Mouse (Mus musculus) cerebellum, adult (tissue): Measurements from ENCODE around the gene Gm17334.
"Not testable (repeated sequence)": the region's sequence is repeated elsewhere in the genome, so short reads cannot be mapped to it uniquely, and the experiment has no call there.

Source experiments
- ATAC-seq: cut with Nextera tagmentation; 2 replicates; pipeline ENCODE4 v1.9.2; 2017; ENCODE audit warnings: mild to moderate bottlenecking, moderate library complexity, mixed read lengths; ENCODE audit not compliant: insufficient number of reproducible peaks, low FRiP score, low TSS enrichment

Gene Gm17334

DNA sequence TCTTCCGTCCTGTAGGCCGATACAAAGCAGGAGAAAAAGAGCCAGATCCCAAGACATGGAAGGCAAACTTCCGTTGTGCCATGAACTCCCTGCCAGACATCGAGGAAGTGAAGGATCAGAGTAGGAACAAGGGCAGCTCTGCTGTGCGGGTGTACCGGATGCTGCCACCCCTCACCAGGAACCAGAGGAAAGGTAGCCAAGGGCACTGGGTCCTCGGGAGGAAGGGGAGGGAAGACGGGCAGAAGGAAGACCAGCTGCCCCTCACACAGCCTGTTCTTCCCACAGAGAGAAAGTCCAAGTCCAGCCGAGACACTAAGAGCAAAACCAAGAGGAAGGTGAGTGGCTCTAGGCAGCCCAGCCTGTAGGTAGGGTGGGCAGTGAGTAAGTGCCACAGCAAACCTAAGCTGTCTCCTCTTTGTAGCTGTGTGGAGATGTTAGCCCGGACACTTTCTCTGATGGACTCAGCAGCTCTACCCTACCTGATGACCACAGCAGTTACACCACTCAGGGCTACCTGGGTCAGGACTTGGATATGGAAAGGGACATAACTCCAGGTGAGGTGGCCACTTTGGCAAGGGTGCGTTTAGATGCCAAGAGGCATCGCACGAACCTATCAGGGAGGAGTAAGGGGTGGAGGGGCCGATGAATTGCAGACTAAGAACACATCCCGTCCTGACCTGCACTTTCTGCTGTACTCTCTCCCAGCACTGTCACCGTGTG, 814 bp upstream of the Gm17334 start:
- no peak for ATAC-seq

DNA sequence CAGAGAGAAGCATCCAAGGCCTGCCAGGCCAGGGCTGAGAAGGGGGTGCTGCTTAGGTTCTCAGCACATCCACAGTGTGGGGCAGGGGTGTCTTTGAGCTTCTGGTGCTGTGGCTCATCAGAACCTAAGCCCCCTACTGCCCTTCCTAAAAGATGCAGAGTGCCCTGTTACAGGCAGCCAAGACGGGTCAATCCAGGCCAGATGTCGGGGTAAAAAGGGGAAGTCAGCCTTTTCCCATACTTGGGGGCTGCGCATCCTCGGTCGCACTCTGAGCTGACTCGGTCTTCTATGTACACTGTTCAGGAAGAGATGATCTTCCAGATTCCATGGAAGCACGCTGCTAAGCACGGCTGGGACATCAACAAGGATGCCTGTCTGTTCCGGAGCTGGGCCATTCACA, 451 bp downstream of the Gm17334 start:
- no peak for ATAC-seq

DNA sequence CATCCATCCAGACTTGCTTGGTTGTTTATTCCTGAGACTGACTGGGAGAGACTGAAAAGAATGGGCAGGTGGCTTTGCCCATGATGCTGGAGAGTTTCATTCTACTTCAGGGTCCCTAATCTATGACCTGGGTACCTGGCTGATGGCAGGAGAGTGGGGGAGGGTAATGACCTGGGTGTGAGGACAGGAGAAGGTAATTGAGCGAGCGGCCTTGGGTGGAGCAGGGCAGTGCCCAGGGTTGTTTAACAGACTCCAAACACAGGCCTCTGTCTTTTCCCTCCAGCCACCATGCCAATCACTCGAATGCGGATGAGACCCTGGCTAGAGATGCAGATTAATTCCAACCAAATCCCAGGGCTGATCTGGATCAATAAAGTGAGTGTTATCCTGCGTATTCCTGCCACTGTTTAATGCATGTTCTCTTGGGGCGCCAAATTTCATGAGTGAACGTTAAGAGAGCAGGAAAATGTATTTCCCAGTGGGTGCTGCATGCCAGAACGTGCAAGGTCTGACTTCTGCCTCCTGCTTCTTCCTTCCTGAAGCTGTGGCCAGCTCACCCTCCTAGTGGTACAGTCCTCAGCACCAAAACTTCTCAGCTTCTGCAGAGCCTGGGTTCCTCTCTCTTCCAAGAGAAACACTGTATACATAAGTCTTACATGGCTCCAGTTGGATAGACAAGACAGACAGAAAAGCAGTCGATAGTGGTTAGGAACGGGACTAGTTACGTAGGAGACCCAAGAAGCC, 1.8 kb downstream of the Gm17334 start:
- ATAC-seq: no peak

DNA sequence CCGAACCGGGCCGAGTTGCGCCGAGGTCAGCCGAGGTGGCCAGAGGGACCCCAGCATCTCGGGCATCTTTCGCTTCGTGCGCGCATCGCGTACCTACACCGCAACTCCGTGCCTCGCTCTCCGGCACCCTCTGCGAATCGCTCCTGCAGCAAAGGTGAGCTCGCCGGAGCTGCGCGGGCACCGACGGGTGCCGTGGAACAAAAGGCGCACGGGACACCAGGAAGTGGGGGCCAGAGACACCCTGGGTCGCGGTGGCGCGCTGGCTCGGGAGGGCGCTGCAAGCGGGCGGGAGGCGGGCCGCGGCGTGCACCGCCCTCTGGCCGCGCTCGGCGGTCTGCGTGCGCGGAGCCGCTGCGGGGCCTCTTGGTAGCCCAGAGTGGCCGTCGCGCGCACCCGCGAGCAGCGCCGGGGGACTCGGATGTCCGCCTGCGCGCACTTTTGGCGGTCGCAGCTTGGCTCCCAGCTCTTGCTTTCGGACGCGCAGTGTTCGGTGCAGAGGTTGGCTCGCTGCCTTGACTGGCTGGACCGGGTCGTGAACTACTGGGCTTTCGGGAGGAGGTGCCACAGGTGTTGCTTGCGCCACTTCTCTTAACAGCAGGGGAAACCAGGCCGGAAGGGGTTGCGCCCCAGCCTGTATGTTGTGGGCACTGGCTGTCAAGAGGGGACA, 2.7 kb downstream of the Gm17334 start:
- ATAC-seq: 0 out of 2 replicates have a peak, but pooled peaks have one; percentile 20

DNA sequence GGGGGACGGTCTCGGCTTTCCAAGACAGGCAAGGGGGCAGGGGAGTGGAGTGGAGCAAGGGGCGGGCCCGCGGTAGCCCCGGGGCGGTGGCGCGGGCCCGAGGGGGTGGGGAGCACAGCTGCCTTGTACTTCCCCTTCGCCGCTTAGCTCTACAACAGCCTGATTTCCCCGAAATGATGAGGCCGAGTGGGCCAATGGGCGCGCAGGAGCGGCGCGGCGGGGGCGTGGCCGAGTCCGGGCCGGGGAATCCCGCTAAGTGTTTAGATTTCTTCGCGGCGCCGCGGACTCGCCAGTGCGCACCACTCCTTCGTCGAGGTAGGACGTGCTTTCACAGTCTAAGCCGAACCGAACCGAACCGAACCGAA, 3.2 kb downstream of the Gm17334 start, which contains the start of gene Irf1:
TSS of gene Irf1 (plus strand) at position 255 of the 365 bp plus-strand sequence.
- ATAC-seq: 0 out of 2 replicates have a peak, but pooled peaks have one; percentile 31

DNA sequence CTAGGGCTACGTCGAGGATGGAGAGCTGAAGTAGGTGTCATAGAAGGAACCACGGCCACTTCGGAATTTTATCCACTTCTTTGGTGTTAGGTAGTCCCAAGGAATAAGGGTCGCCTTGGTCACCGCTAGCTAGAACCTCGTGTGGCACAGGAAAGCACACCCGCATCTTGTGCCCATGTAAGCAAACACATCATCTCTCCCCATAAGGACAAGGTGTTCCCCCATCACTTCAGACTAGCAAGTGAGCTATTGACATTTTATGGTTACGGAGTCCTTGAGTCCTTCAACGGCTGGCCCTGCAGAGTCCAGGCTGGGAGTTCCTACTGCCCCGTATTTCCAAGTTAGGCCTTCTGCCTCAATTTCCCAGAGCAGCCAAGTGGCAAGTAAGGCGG, 3.8 kb downstream of the Gm17334 start:
- no peak for ATAC-seq

DNA sequence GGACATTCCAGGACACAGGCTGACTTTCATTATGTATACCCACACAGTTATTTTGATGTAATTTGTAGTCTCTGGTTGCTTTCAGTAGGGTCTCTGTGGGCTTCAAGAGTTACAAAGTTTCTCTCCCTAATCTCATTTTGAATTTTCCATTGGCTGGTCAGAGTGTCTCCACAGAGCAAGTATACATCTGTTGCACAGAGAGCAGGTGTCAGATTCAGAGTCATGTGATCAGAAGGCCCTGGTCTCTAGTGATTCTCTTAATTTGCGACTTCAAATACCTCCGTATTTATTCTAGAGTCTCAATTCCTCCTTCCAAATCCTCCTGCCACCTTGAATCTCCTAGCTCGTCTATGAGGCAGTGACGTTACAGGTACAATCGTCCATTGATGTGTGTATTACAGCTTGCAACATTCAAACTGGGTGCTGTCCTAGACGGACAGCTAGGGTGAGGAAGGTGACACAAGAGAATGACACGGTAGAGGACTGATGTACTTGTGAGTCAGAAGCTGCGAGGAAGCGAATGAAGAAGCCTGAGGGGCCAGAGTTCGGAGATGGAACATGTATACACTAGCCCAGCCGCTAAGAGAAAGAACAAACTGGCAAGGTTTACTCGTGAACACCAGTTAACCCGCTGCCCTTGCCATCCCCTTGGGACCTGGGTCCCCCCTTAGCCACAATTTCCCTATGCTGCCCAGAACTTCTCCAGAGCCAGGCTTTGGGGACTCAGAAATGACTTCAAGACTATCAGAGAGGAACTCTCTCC, 4.4 kb downstream of the Gm17334 start:
- ATAC-seq: no peak

DNA sequence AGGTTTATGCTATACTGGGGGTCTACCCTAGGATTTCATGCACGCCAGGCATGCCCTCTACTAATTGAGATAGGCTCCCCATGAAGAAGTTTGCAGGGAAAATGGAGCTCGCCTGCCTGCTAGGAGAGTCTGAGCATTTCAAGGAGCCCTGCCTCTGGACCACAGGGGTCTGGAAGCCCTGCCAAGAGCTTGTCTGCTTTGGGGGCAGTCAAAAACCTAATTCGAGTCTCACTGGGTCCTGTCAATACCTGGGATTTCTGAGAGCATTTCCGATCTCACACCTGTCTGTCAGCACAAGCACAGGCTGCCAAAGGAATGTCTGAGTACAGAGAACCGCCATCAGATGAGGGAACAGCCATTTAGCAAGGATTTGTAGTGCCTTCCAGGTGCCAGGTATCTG, 8.4 kb downstream of the Gm17334 start:
- ATAC-seq: no peak

DNA sequence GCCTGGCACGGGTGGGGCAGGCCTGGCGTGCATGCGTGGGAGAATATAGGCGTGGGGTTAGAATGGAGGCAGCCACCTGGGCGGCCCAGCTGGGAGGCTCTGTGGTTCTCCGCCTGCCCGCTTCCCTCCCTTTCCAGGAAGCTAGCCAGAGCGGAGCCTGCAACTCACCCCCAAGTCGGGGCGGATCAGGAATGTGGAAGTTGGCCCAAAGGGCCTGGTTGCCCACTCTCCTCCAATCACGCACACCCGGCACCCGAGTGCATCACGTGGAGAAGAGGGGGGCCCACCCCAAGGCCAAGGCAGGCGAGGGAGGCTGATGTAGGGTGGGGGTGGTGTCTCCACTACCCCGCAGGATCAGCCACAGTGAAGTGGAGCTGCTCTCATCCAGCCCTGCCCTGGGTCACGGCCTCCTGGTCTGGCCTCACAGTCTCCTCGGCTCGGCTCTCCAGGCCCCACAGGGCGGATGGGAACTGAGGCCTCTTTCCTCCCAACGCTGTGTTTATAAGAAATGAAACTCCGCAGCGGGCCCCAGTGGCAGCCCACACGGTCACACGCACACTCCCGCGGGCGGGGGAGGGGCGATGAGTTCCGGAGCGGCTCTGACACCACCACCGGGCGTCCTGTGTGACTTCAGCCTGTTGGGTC, 9.4 kb downstream of the Gm17334 start:
- peak; percentile 52 for ATAC-seq

DNA sequence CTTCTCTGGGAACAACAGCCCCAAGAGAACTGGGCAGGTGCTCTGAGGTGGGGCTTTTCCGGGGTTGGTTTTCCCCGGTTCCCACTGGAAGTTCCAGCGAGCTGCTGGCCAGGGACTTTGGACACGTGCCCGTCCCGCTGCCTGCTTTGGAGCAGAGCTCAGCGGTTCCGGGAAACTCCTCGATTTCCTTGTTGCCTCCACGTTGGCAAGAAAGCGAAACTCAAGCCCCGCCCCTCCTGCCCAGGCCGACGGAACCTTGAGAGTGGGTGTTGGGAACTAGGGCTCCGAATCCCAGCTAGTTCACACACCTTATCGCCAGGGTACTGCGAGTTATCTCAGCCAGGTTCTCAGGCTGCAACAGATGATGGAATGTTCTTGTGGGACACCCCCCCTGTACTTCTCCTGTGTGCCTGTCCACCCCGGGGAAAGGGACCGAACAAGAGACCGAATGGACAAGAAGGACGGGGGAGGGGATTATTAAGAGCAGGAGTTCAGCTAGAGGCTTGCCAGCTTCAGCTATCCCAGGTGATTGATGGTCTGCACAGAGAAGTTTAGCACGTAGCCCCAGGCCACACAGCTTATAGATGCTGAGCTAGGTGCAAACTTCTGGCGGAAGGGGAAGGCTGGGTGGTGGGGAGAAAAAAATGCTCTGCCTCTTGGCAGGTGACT, 10.0 kb downstream of the Gm17334 start:
- no peak for ATAC-seq

DNA sequence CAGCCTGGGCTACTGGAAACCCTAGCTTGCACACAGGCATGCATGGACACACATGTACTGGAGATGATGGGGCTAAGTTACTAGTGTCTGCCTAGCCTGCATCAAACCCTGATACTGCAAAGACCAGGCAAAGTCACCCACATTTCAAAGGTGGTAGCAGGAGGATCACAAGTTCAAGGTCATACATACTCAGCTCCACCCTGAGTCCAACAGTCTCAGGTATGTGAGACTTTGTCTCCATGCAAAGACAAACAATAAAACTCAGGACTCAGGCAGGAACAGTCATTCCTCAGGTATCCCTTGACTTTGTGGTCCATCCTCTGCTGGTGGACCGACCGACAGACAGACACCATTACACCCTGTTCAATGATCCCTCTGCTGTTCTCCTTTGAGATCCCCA, 10.6 kb downstream of the Gm17334 start:
- no peak for ATAC-seq

DNA sequence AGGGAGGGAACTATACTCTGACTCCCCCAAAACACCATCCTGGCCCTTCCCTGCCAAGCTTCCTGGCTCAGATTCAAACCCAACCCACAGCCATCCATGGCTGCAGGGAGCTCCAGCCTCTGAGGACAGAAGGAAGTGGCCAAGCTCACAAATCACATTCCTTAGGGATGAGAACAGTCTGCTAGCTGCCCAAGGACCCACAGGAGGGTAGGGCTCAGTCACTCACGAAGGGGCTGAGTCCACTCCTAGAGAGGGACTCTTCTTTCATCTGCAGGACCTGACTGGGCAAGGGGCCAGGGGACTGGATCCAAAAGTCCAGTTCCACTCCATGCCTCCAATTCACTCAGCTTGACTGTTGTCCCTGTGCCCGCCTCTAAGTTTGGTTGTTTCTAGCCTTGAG, 11.2 kb downstream of the Gm17334 start:
- no peak for ATAC-seq

DNA sequence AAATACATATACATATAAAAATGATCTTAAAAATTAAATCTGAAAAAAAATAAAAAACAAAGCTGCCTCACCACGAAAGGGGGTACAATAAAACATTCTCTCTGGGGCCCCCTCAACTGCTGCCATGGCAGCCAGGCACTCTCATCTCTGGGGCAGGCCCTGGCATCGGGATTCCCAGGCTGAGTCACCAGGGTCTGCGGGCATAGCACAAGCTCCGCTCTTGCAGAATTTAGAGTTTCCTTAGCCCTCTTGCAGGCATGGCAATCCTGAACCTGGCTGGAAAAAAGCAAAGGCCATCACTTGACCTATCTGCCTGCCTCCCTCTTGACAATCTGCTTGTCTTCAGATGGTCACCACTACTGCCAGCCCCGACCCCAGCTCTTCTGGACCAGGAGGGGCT, 11.7 kb downstream of the Gm17334 start:
- no peak for ATAC-seq

DNA sequence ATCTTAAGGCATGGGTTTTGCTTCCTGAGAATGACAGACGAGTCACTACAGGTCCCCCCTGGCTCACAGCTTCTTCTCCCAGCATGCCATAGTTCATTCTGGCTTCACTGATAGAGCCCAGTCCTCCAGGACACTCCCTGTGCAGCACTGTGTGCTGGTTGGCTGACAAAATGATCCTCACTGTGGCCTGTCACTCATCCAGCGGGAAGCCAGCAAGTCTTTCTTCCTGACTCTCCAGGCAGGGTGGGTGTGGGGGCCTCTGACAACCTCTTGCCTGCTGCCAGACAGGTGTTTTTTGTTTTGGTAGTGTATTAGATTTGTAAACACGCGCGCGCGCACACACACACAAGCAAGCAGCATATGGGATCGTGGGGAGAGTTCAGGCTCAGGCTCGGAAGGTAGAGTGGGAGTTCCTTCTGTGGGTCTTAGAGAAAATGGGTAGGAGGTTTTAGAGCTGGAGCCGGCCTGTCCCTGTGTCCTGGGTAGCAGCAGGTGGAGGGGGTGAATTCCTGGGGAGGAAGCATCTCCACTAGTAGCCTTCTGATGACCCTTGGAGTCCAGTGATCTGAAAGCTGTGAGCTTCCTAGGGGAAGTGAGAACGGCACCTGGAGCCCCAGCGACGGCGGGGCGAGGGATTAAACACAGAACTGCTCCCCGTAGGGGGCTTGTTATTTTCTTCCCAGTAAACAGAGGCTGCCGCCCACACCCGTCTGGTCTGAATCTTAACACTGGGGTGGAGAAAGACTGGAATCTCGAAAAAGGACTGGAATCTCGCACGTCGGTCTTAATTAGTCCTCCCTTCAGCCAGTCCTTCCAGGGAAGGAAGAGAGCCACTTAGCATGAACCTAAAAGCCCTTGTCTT, 13.2 kb downstream of the Gm17334 start:
- no peak for ATAC-seq

DNA sequence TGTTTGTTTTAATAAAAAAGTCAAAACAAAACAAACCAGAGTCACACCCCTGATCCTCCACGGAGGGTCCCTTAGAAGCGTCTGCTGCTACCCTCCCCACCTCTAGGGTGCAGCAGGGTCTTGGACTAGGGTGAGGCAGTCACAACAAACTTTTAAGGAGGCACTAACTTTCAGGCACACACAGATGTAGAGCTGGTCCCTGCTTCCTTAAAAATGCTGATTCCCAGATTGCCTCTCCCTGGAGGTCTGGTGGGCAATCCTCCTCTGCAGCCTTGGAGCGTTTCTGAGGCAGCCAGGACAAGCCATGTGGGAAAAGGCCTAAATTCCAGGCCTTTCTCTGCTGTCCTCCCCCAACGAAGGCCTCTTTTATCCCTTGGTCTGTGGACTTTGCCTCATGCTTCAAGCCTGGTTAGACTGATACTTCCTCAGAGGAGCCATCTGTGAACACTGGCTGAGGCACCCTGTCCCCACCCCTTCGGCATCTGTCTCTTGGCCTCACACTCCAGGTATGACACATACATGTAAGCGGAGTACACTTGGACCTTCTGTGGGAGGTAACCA, 14.1 kb downstream of the Gm17334 start:
- no peak for ATAC-seq

DNA sequence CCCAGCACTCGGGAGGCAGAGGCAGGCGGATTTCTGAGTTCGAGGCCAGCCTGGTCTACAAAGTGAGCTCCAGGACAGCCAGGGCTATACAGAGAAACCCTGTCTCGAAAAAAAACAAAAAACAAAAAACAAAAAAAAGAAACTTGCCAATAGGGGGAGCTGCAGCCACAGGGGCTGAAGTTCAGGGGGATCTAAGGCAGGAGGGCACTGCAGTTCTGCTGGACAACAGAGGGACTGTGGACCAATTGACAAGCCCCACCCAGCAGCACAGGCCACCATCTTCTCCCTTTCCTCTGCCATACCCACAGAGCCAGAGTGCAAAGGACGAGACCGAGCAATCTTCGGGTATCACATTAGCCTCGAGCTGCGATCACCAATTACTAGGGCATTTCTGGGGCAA, 15.0 kb downstream of the Gm17334 start:
- not testable (repeated sequence) for ATAC-seq

DNA sequence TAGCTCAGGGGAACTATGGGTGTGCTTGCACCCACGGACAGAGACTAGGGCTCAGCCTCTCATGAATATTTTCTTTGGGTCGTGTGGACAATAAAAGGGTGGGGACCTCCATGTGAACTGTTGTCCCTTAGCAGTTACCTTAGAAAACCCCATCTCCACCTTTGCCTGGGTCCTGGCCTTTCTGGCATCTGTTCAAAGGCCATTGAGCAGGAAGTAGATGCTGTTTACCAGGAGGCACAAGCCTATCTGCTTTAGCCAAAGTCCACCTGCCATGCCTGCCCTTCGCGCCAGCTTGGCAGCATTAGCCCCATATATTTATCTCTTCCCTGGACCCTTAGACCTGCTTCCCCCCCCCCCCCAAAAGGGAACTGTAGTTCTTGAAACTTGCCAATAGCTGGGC, 15.4 kb downstream of the Gm17334 start:
- no peak for ATAC-seq

DNA sequence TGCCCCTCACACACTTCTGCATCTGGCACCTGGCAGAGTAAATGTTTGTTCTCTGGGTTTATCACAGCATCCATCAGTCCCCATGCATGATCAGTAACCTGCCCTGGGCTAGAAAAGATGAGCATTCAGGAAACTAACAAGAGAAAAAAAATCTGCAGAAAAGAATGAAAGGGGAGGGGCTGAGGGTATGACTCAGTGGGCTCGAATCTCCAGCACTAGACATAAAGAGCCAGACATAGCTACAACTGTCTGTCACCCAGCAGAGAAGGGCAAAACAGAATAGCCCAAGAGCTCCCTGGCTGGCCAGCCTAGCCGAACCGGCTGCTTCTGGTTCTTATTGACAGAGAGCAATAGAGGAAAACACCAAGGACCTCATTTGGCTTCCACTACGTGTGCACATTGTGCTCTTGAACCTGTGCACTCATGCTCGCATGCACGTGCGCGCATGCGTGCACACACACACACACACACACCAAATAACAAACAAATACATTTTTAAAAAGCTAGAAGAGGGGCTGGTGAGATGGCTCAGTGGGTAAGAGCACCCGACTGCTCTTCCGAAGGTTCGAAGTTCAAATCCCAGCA, 17.9 kb downstream of the Gm17334 start:
- ATAC-seq: no peak
